Mouse (Mus musculus): Measurements from ENCODE around the gene 9830107B12Rik.

Gene 9830107B12Rik

GRCm38 (mm10) chr17:48094820-48095680, 51.0 kb downstream of the 9830107B12Rik start:
- no peak for DNase-seq (ENCODE audit: low spot score in 2 of 2)

DNA sequence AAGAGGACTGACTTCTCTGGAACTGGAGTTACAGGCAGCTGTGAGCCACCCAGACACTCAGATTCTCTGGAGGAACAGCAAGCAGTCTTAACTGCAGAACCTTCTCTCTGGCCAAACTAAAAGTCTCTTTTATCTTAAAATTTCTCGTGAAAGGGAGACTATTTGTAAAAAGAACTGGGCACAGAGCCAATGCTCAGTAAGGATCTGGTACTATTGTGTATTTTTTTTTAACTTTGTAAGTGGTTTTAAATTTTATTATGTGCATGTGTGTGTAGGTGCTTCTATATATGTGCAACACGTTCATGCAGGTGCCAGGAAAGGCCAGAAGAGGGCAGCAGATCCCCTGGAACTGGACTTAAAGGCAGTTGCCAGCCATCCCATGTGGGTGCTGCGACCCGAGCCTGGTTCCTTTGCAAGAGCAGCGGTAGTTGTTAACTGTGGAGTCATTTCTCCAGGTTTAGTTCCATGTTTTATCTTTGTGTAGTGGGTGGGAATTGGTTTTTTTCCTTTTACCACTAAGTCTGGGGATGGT, 52.7 kb downstream of the 9830107B12Rik start:
- no peak for DNase-seq (ENCODE audit: low spot score in 2 of 2)

DNA sequence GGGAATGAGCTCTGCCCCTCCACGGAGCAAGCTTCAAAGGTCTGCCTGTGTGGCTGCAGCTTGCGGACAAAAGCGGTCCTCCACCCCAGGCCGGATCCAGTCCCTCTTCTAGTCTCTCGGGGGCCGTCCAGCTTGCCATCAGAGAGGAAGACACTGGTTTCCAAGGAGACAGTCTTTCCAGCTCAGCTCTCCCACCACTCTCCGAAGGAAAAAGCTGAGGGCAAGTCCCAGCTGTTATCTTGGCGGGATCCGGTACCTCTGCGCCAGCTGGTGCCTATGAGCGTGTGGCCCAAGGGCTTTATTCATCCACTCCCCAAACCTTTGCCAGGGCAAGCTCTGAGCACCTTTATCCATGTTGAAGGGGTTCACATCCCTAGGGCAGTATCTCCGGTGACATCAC, 55.8 kb downstream of the 9830107B12Rik start:
- no peak for DNase-seq (ENCODE audit: low spot score in 2 of 2)

DNA sequence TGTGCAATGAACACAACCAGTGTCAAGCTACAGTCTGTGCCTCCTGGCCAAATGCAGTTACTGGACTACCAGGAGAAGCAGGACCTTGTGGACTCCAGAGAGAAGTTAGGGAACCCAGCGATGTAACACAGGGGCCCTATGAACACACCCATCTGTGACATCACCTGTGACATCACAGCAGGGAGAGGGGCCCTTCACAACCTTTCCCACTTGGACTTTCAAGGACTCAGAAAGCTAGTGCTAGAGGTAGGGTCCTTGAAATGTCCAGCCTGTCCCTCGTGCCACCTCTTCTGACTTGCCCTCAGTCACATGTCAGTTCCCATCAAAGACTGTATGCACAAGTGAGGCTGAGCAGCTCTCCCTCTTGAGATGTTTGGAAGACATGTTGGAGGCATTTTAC, 56.6 kb downstream of the 9830107B12Rik start:
- DNase-seq (ENCODE audit: low spot score in 2 of 2): no peak

DNA sequence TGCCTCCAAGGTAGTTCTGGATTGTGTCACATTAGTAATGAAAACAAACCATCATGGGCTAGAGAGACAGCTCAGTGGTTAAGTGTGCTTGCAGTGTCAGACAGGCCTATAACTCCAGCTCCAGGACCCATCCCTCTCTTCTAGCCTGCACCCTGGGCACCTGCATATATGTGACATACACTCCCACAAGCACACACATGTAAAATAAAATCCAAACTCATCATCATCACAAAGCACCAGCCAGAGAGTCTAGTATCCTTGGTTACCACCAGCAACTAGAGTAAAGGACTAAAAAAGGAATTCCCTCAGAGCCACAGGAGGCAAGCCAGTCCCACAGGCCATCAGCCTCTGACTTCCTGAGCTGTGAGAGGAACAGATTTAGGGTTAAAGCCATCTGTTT, 57.0 kb downstream of the 9830107B12Rik start, which contains the start of gene 1700067P10Rik:
TSS of gene 1700067P10Rik (plus strand) at position 301 of the 400 bp plus-strand sequence.
- no peak for DNase-seq (ENCODE audit: low spot score in 2 of 2)

DNA sequence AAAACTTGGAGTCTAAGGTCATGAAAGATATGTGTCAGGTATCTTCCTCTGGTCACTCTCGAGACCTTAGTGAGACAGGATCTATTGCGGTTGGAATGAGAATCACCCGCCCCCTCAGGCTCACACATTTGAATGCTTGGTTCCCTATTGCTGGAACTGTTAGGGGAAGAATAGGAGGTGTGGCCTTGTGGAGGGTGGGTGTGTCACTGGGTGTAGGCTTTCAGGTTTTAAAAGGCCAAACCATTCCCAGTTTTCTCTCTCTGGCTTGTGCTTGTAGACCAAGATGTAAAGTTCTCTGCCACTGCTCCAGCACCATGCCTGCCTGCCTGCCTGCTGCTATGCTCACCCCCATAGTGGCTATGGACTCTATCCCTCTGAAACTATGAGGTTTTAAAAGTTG, 65.4 kb downstream of the 9830107B12Rik start:
- no peak for DNase-seq (ENCODE audit: low spot score in 2 of 2)
